Mouse (Mus musculus): Measurements from ENCODE around the gene Cmtm4. TPM values are rescaled to one million over a fixed set of nuclear protein-coding genes. Genes with fewer than 3 reads are reported as not detected.
A peak's percentile ranks its signal among the peaks of the same experiment; 100 is the strongest.

Cmtm4 gene
- polyA plus RNA-seq, 1 experiment from 2014 or later: 2.2 TPM

DNA sequence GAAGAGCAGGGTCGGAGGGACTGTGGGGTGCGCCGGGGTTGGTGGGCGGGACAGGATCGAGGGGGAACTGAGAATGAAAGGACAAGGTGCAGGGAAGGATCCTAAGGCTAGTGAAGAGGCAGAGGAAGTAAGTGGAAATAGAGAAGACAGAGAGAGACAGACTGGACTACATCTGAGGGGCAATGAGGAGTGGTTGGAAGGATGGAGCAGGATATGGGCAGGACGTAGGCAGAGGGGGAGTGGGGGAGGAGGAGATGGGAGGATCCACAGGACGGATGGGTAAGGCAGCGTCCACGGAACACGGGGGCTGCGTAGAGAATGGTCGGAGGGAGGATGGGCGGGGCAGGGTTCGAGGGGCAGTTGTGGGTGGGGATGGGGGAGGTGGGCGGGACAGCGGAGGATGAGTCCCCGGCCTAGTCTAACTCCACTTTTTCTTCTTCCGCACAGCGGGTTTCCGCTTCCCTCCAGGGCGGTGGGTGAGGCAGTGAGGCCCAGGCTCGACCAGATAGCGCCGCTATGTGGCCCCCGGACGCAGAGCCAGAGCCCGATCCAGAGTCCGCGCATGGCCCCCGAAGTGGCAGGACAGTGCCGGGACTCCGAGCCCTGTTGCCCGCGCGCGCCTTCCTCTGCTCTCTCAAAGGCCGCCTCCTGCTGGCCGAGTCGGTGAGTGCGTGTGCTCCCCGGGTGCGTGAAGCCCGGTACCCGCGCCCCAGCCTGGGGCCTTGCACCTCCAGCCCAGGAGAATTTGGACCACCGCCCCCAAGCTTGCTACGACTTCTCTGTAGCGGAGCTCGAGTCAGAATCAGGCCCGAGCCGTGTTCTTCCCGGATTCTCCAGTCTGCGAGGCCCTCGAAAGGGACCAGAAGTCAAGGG is 55.1 kb downstream of the Cmtm4 start:
- Histone ChIP-seq H3K9ac (ENCODE audit: low read length) (peak overlapping the region; percentile 80), H3K27ac (ENCODE audit: low read depth, low read length) (peak overlapping the region; percentile 17; the same call in 1 of the 2 replicates), H3K4me3 (ENCODE audit: low read depth, low read length) (peak overlapping the region; percentile 55), H3K27me3 (ENCODE audit: control insufficient read depth, insufficient read depth, low read length) (no peaks in the 10 kb centered on the region), H3K36me3 (ENCODE audit: control insufficient read depth, insufficient read depth, low read length) (no peaks in the 10 kb centered on the region), H3K4me1 (ENCODE audit: control insufficient read depth, insufficient read depth, low read length) (no peaks in the 10 kb centered on the region; the same call in 1 of the 2 replicates), H3K4me2 (peak overlapping the region; percentile 76), H3K9me3 (ENCODE audit: control insufficient read depth, low read length) (no peaks in the 10 kb centered on the region)
- DNase-seq (ENCODE audit: low spot score, missing footprints): peak; percentile 98
- peak; percentile 80 for ATAC-seq (ENCODE audit: low FRiP score)
- under 1% methylated on average over 53 of the region's 54 CpGs for WGBS

DNA sequence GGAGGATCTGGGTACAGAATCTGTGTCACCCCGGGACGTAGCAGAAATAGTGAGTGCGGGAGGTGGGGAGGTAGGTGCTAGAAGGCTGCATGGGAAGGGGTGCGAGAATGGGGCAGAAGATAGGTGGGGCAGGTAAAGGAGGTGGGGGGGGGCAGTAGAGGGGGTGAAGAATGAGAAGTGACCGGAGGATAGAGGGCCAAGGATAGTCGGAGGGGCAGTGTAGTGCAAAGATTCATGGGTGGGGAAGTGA is 55.7 kb downstream of the Cmtm4 start:
- Histone ChIP-seq H3K4me3 (ENCODE audit: low read depth, low read length) (peak overlapping the region; percentile 55), H3K4me2 (peak overlapping the region; percentile 76), H3K27ac (ENCODE audit: low read depth, low read length) (no peak overlapping the region), H3K27me3 (ENCODE audit: control insufficient read depth, insufficient read depth, low read length) (no peaks in the 10 kb centered on the region), H3K9ac (ENCODE audit: low read length) (peak overlapping the region; percentile 80), H3K36me3 (ENCODE audit: control insufficient read depth, insufficient read depth, low read length) (no peaks in the 10 kb centered on the region), H3K4me1 (ENCODE audit: control insufficient read depth, insufficient read depth, low read length) (no peaks in the 10 kb centered on the region; the same call in 1 of the 2 replicates), H3K9me3 (ENCODE audit: control insufficient read depth, low read length) (no peaks in the 10 kb centered on the region)
- ATAC-seq (ENCODE audit: low FRiP score): peak; percentile 10
- no peak for DNase-seq (ENCODE audit: low spot score, missing footprints)
- under 1% methylated on average over 6 of the region's 6 CpGs for WGBS

DNA sequence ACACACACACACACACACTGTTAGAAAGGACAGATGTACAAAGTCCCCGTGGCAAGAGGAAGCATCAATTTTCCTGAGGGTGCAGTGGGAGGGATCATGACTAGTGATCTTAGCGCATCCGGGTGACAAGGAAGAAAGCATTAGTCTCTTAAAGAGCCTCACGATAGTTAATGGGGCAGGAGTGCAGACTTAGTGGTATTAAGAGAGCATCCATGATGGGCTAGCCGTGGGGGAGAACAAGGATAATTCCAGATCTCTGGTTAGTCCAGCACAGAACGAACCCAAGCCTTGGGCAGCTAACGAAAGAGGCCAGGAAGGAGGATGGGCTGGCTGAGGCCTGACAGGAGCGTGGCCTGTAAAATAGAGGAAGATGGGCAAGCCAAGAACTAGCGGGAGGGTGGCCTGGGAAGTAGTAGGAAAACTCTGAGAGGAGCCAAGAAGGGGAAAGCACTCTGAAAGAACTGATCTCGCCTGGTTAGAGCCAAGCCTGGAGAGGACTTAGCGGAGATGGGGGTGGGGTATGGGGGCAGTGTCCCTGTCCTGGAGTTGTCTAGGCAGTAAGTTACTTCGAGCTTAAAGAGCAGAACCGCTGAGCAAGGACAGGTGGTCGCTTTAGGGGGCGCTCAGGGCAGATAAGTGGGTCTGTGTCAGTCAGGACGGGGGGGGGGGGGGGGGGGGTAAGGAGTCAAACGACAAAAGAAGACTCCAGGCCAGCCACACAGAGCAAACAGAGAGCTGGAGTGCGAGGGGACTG is 56.2 kb downstream of the Cmtm4 start, which contains the start of gene Cmtm3:
Cmtm3 (plus strand) TSS at position 182 of the 754 bp plus-strand sequence.
- Histone ChIP-seq H3K4me1 (ENCODE audit: control insufficient read depth, insufficient read depth, low read length) (no peaks in the 10 kb centered on the region; the same call in 1 of the 2 replicates), H3K9me3 (ENCODE audit: control insufficient read depth, low read length) (no peaks in the 10 kb centered on the region), H3K9ac (ENCODE audit: low read length) (peak within 1 kb of the TSS; percentile 80), H3K27ac (ENCODE audit: low read depth, low read length) (no peak within 1 kb of the TSS; the same call in 1 of the 2 replicates), H3K4me2 (peak within 1 kb of the TSS; percentile 76), H3K36me3 (ENCODE audit: control insufficient read depth, insufficient read depth, low read length) (no peaks in the 10 kb centered on the region), H3K4me3 (ENCODE audit: low read depth, low read length) (peak within 1 kb of the TSS; percentile 55), H3K27me3 (ENCODE audit: control insufficient read depth, insufficient read depth, low read length) (no peaks in the 10 kb centered on the region)
- DNase-seq (ENCODE audit: low spot score, missing footprints) (no peak), ATAC-seq (ENCODE audit: low FRiP score) (no peak; the same call in 1 of the 2 replicates)
- 14% methylated on average over 18 of the region's 18 CpGs for WGBS

DNA sequence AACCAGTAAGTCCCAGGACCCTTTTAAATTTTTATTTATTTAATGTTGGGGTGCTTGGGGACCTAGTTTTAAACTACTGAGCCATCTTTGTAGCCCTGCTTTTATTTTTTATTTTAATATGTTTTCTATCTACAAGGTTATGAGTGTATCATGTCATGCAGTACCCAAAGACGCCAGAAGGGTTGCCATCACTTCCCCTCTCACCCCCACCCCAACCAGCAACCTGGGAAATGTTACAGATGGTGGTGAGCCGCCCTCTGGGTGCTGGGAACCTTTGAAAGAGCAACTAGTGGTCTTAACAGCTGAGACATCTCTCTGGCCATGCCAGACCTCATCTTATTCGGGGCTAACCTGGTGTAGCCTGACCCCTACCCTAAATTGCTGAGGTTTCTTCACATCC is 57.7 kb downstream of the Cmtm4 start:
- H3K36me3 ChIP-seq (ENCODE audit: control insufficient read depth, insufficient read depth, low read length): no peaks in the 10 kb centered on the region
- H3K4me3 ChIP-seq (ENCODE audit: low read depth, low read length): no peak overlapping the region
- H3K27ac ChIP-seq (ENCODE audit: low read depth, low read length): no peak overlapping the region
- no peaks in the 10 kb centered on the region; the same call in 1 of the 2 replicates for H3K4me1 ChIP-seq (ENCODE audit: control insufficient read depth, insufficient read depth, low read length)
- no peak overlapping the region for H3K4me2 ChIP-seq
- H3K27me3 ChIP-seq (ENCODE audit: control insufficient read depth, insufficient read depth, low read length): no peaks in the 10 kb centered on the region
- H3K9ac ChIP-seq (ENCODE audit: low read length): no peak overlapping the region
- no peak for ATAC-seq (ENCODE audit: low FRiP score)
- no peaks in the 10 kb centered on the region for H3K9me3 ChIP-seq (ENCODE audit: control insufficient read depth, low read length)
- no peak for DNase-seq (ENCODE audit: low spot score, missing footprints)
- 53% methylated on average over 3 of the region's 3 CpGs for WGBS

DNA sequence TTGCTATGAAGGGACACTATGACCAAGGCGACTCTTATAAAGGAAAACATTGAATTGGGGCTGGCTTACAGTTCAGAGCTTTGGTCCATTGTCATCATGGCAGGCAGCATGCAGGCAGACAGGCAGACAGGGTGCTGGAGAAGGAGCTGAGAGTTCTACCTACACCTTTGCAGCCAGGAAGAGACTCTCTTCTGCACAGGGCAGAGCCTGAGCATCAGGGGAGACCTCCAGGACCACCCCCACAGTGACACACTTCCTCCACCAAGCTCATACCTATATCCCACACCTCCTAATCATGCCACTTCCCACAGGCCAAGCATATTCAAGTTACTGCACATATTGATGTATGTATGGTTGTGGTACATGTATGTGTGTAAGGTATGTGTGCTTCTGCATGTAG is 58.8 kb downstream of the Cmtm4 start:
- Histone ChIP-seq H3K4me1 (ENCODE audit: control insufficient read depth, insufficient read depth, low read length) (no peaks in the 10 kb centered on the region; the same call in 1 of the 2 replicates), H3K36me3 (ENCODE audit: control insufficient read depth, insufficient read depth, low read length) (no peaks in the 10 kb centered on the region), H3K27me3 (ENCODE audit: control insufficient read depth, insufficient read depth, low read length) (no peaks in the 10 kb centered on the region), H3K9me3 (ENCODE audit: control insufficient read depth, low read length) (no peaks in the 10 kb centered on the region), H3K9ac (ENCODE audit: low read length) (no peak overlapping the region), H3K27ac (ENCODE audit: low read depth, low read length) (no peak overlapping the region), H3K4me2 (no peak overlapping the region), H3K4me3 (ENCODE audit: low read depth, low read length) (no peak overlapping the region)
- no peak for DNase-seq (ENCODE audit: low spot score, missing footprints)
- ATAC-seq (ENCODE audit: low FRiP score): no peak
- 85% methylated on average over 1 of the region's 1 CpGs for WGBS

DNA sequence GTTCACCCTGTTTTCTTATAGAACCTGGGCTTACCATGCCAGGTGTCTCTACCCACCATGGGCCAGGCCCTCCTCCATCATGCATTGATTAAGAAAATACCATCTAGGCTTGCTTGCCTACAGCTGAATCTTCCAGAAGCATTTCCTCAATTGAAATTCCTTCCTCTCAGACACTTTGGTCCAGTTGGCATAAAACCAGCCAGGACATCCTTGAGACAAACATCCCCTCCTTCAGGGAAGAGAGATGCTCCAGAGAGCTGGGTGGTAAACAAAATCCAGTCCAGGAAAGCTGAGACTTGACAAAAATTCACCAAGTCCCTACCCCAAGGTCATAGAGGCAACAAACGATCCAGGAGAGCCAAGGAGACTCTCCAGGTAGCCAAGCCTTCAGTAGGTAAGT is 61.4 kb downstream of the Cmtm4 start:
- DNase-seq (ENCODE audit: low spot score, missing footprints): no peak
- H3K9ac ChIP-seq (ENCODE audit: low read length): no peak overlapping the region
- no peaks in the 10 kb centered on the region for H3K9me3 ChIP-seq (ENCODE audit: control insufficient read depth, low read length)
- H3K27me3 ChIP-seq (ENCODE audit: control insufficient read depth, insufficient read depth, low read length): no peaks in the 10 kb centered on the region
- no peak overlapping the region for H3K4me3 ChIP-seq (ENCODE audit: low read depth, low read length)
- WGBS: 77% methylated on average over 1 of the region's 1 CpGs
- no peak for ATAC-seq (ENCODE audit: low FRiP score)
- no peaks in the 10 kb centered on the region for H3K4me1 ChIP-seq (ENCODE audit: control insufficient read depth, insufficient read depth, low read length)
- H3K4me2 ChIP-seq: no peak overlapping the region
- H3K36me3 ChIP-seq (ENCODE audit: control insufficient read depth, insufficient read depth, low read length): no peaks in the 10 kb centered on the region
- H3K27ac ChIP-seq (ENCODE audit: low read depth, low read length): no peak overlapping the region

DNA sequence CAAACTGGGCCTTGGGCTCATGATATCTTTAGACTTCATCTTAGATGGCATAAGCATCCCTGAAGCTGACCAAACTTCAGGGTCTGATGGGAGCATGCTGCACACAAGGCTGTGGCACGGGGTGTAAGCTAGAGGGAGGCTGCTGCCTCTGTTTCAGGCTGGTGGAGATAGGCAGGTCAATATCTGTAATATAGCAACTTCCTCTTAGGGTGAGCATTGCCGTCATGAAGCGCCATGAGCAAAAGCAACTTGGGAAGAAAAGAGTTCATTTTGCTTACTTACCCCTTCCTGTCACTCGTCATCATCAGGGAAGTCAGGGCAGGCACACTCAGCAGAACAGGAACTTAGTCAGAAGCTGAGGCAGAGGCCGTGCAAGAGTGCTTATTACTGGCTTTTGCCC is 61.8 kb downstream of the Cmtm4 start:
- H3K27ac ChIP-seq (ENCODE audit: low read depth, low read length): no peak overlapping the region
- WGBS: 81% methylated on average over 5 of the region's 5 CpGs
- H3K9me3 ChIP-seq (ENCODE audit: control insufficient read depth, low read length): no peaks in the 10 kb centered on the region
- no peak overlapping the region for H3K4me3 ChIP-seq (ENCODE audit: low read depth, low read length)
- no peaks in the 10 kb centered on the region for H3K27me3 ChIP-seq (ENCODE audit: control insufficient read depth, insufficient read depth, low read length)
- DNase-seq (ENCODE audit: low spot score, missing footprints) (no peak), ATAC-seq (ENCODE audit: low FRiP score) (no peak)
- H3K9ac ChIP-seq (ENCODE audit: low read length): no peak overlapping the region
- no peak overlapping the region for H3K4me2 ChIP-seq
- no peaks in the 10 kb centered on the region for H3K36me3 ChIP-seq (ENCODE audit: control insufficient read depth, insufficient read depth, low read length)
- H3K4me1 ChIP-seq (ENCODE audit: control insufficient read depth, insufficient read depth, low read length): no peaks in the 10 kb centered on the region

DNA sequence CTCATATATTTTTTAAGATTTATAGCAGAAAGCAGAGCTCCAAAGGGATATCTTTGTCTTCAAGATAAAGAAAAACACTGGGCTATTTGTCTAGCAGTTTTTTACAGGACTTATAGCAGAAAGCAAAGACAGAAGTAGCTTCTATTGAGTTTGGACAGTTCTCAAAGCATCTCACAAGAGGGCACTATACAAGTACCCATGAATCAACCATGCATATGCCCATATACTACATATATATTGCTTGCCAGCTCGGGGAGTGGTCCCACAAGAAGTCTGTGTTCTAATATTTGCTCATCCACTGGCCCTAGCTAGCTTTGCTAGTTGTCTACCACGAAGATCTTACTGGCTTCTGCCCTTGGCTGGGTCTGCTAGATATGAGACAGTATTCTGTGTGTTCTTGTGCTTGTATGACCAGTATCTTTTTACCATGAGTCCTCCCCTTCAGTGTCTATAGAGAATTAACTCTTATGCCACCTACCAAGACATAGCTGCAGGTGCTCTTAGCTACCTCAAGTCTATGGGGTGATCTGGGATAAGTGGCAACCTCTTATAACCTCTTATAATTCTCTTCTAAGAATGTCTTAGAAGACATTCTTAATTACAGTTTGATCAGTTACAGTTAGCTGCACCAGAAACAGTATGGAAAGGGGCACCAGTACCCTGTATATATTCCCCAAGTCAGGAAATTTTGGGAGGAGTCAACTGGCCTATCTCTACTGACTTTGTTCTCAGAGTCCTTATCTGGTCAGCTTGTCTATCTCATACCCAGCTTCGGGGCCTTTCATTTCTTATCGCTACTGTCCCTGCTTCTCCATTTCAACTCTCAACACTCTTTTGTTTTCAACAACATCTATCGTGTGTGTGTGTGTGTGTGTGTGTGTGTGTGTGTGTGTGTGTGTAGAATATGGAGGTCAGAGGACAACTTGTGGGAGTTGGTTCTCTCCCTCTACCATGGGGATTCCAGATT is 62.7 kb downstream of the Cmtm4 start:
- DNase-seq (ENCODE audit: low spot score, missing footprints): no peak
- no peaks in the 10 kb centered on the region for H3K9me3 ChIP-seq (ENCODE audit: control insufficient read depth, low read length)
- H3K27ac ChIP-seq (ENCODE audit: low read depth, low read length): no peak overlapping the region
- 82% methylated on average over 5 of the region's 5 CpGs for WGBS
- no peak for ATAC-seq (ENCODE audit: low FRiP score)
- no peak overlapping the region for H3K9ac ChIP-seq (ENCODE audit: low read length)
- no peak overlapping the region for H3K4me3 ChIP-seq (ENCODE audit: low read depth, low read length)
- no peaks in the 10 kb centered on the region for H3K27me3 ChIP-seq (ENCODE audit: control insufficient read depth, insufficient read depth, low read length)
- no peaks in the 10 kb centered on the region for H3K4me1 ChIP-seq (ENCODE audit: control insufficient read depth, insufficient read depth, low read length)
- H3K36me3 ChIP-seq (ENCODE audit: control insufficient read depth, insufficient read depth, low read length): no peaks in the 10 kb centered on the region
- no peak overlapping the region for H3K4me2 ChIP-seq
